Mouse (Mus musculus) hindbrain, embryonic 13.5 days (tissue): ENCODE data around the gene Cbl. TPM values are rescaled to one million over a fixed set of nuclear protein-coding genes. Genes with fewer than 3 reads are reported as not detected.

Source experiments
- ATAC-seq: fragments of 200-750 bp; cut with Nextera tagmentation; 2 replicates; pipeline ENCODE4 v1.8.0; 2017; ENCODE audit warnings: moderate TSS enrichment; ENCODE audit not compliant: low FRiP score
- H3K27ac ChIP-seq: fragments of 300-500 bp; sonication (generic); 2 replicates; pipeline ENCODE4 v1.5.1; 2015; ENCODE audit warnings: inconsistent platforms, mild to moderate bottlenecking, moderate library complexity
- H3K27me3 ChIP-seq: fragments of 300-500 bp; sonication (generic); 2 replicates; pipeline ENCODE4 v1.6.1; 2015; ENCODE audit warnings: mild to moderate bottlenecking, inconsistent platforms
- H3K36me3 ChIP-seq: fragments of 300-500 bp; sonication (generic); 2 replicates; pipeline ENCODE4 v1.6.1; 2015; ENCODE audit warnings: mild to moderate bottlenecking, inconsistent platforms
- H3K4me1 ChIP-seq: fragments of 300-500 bp; sonication (generic); replicated peaks from 2 replicates; pipeline ENCODE4 v1.6.1; 2015; ENCODE audit warnings: inconsistent platforms
- H3K4me2 ChIP-seq: fragments of 300-500 bp; sonication (generic); 2 replicates; pipeline ENCODE4 v1.6.1; 2015; ENCODE audit warnings: inconsistent platforms, mild to moderate bottlenecking, moderate library complexity
- H3K4me3 ChIP-seq: fragments of 300-500 bp; sonication (generic); 2 replicates; pipeline ENCODE4 v1.5.1; 2015; ENCODE audit warnings: mild to moderate bottlenecking, inconsistent platforms
- H3K9ac ChIP-seq: fragments of 300-500 bp; sonication (generic); 2 replicates; pipeline ENCODE4 v1.6.1; 2015; ENCODE audit warnings: mild to moderate bottlenecking, inconsistent platforms
- H3K9me3 ChIP-seq: fragments of 300-500 bp; sonication (generic); 2 replicates; pipeline ENCODE4 v1.6.1; 2016; ENCODE audit warnings: inconsistent platforms
- WGBS: fragments of 180-500 bp; shearing (Covaris S2); methylation state at CpG from one replicate; pipeline ENCODE4 v1.1.7; 2015; 5-methylcytosine and 5-hydroxymethylcytosine counted together
- polyA plus RNA-seq: library from polyadenylated mRNA; unstranded; fragments of >200 nt; fragmentation: Nextera tagmentation; extraction: Ambion mirVana; gene quantifications from 2 replicates; pipeline ENCODE4 v1.2.1, GENCODE M21; 2015

Gene Cbl
- polyA plus RNA-seq, 1 experiment from 2014 or later: 24.4 TPM

- Histone ChIP-seq H3K4me1 (peaks cover 8% of the 10 kb centered on the region), H3K27ac (no peak overlapping the region), H3K27me3 (no peaks in the 10 kb centered on the region), H3K9me3 (no peaks in the 10 kb centered on the region), H3K9ac (no peak overlapping the region), H3K4me3 (no peak overlapping the region), H3K4me2 (no peak overlapping the region), H3K36me3 (no peaks in the 10 kb centered on the region)
- no peak for ATAC-seq
- 82% methylated on average over 4 of the region's 4 CpGs for WGBS
These were observed 3.3 kb upstream of the Cbl start for GRCm38 (mm10) chr9:44237128-44237527.

GRCm38 (mm10) chr9:44236601-44237000, 2.8 kb upstream of the Cbl start:
- Histone ChIP-seq H3K36me3 (no peaks in the 10 kb centered on the region), H3K9me3 (no peaks in the 10 kb centered on the region), H3K27ac (no peak overlapping the region), H3K4me2 (no peak overlapping the region), H3K9ac (no peak overlapping the region), H3K4me3 (no peak overlapping the region), H3K4me1 (peaks cover 13% of the 10 kb centered on the region), H3K27me3 (no peaks in the 10 kb centered on the region)
- 52% methylated on average over 4 of the region's 4 CpGs for WGBS
- no peak for ATAC-seq

- Histone ChIP-seq H3K36me3 (no peaks in the 10 kb centered on the region), H3K9ac (0 out of 2 replicates have a peak overlapping the region, but pooled peaks have one; percentile 24), H3K27ac (peak overlapping the region; percentile 97; the same call in 1 of the 2 replicates), H3K4me2 (peak overlapping the region; percentile 52), H3K4me3 (peak overlapping the region; percentile 67), H3K9me3 (no peaks in the 10 kb centered on the region), H3K4me1 (peaks cover 24% of the 10 kb centered on the region), H3K27me3 (no peaks in the 10 kb centered on the region)
- 26% methylated on average over 19 of the region's 19 CpGs for WGBS
- ATAC-seq: peak; percentile 55
These were observed 904 bp upstream of the Cbl start for GRCm38 (mm10) chr9:44234479-44235427.

GRCm38 (mm10) chr9:44233021-44233801, 638 bp downstream of the Cbl start:
- peak; percentile 85 for ATAC-seq
- H3K4me3 ChIP-seq: peak overlapping the region; percentile 67
- H3K27ac ChIP-seq: peak overlapping the region; percentile 97
- H3K9me3 ChIP-seq: no peaks in the 10 kb centered on the region
- no peaks in the 10 kb centered on the region for H3K36me3 ChIP-seq
- H3K27me3 ChIP-seq: no peaks in the 10 kb centered on the region
- H3K4me1 ChIP-seq: peaks cover 28% of the 10 kb centered on the region
- peak overlapping the region; percentile 80 for H3K4me2 ChIP-seq
- WGBS: under 1% methylated on average over 40 of the region's 40 CpGs
- H3K9ac ChIP-seq: peak overlapping the region; percentile 84

- H3K4me3 ChIP-seq: peak overlapping the region; percentile 67
These were observed 2.2 kb downstream of the Cbl start for GRCm38 (mm10) chr9:44231609-44232008.

GRCm38 (mm10) chr9:44225993-44226392, 7.9 kb downstream of the Cbl start:
- no peak for ATAC-seq
- H3K9ac ChIP-seq: 0 out of 2 replicates have a peak overlapping the region, but pooled peaks have one; percentile 8

More at GRCm38 (mm10) chr9:44231609-44232008, 2.2 kb downstream of the Cbl start:
- Histone ChIP-seq H3K27me3 (no peaks in the 10 kb centered on the region), H3K9me3 (no peaks in the 10 kb centered on the region), H3K36me3 (no peaks in the 10 kb centered on the region), H3K27ac (no peak overlapping the region), H3K4me1 (peaks cover 28% of the 10 kb centered on the region), H3K4me2 (peak overlapping the region; percentile 80), H3K9ac (peak overlapping the region; percentile 84; the same call in 1 of the 2 replicates)
- ATAC-seq: no peak

GRCm38 (mm10) chr9:44213538-44213937, 20.3 kb downstream of the Cbl start:
- Histone ChIP-seq H3K4me1 (no peaks in the 10 kb centered on the region), H3K4me2 (no peak overlapping the region), H3K27ac (no peak overlapping the region), H3K36me3 (peaks cover 12% of the 10 kb centered on the region), H3K9ac (no peak overlapping the region), H3K4me3 (no peak overlapping the region), H3K9me3 (no peaks in the 10 kb centered on the region), H3K27me3 (no peaks in the 10 kb centered on the region)
- WGBS: 99% methylated on average over 14 of the region's 14 CpGs
- no peak for ATAC-seq

More at GRCm38 (mm10) chr9:44225993-44226392, 7.9 kb downstream of the Cbl start:
- no peaks in the 10 kb centered on the region for H3K27me3 ChIP-seq
- no peak overlapping the region for H3K4me2 ChIP-seq
- no peaks in the 10 kb centered on the region for H3K9me3 ChIP-seq
- H3K4me1 ChIP-seq: peaks cover 15% of the 10 kb centered on the region
- H3K4me3 ChIP-seq: no peak overlapping the region
- 60% methylated on average over 6 of the region's 6 CpGs for WGBS
- no peaks in the 10 kb centered on the region for H3K36me3 ChIP-seq
- no peak overlapping the region for H3K27ac ChIP-seq

- Histone ChIP-seq H3K9ac (no peak overlapping the region), H3K4me2 (no peak overlapping the region), H3K9me3 (no peaks in the 10 kb centered on the region), H3K36me3 (peaks cover 12% of the 10 kb centered on the region), H3K4me3 (no peak overlapping the region), H3K27ac (no peak overlapping the region), H3K4me1 (no peaks in the 10 kb centered on the region), H3K27me3 (no peaks in the 10 kb centered on the region)
- WGBS: 97% methylated on average over 4 of the region's 4 CpGs
- no peak for ATAC-seq
These were observed 21.4 kb downstream of the Cbl start for GRCm38 (mm10) chr9:44212406-44212805.

- Histone ChIP-seq H3K27me3 (no peaks in the 10 kb centered on the region), H3K27ac (no peak overlapping the region), H3K9ac (no peak overlapping the region), H3K4me3 (no peak overlapping the region), H3K9me3 (no peaks in the 10 kb centered on the region), H3K4me1 (no peaks in the 10 kb centered on the region), H3K36me3 (peaks cover 12% of the 10 kb centered on the region), H3K4me2 (no peak overlapping the region)
- WGBS: 95% methylated on average over 4 of the region's 4 CpGs
- ATAC-seq: no peak
These were observed 24.4 kb downstream of the Cbl start for GRCm38 (mm10) chr9:44209416-44209815.

- no peak for ATAC-seq
- Histone ChIP-seq H3K27me3 (no peaks in the 10 kb centered on the region), H3K9ac (no peak overlapping the region), H3K4me1 (no peaks in the 10 kb centered on the region), H3K36me3 (peaks cover 10% of the 10 kb centered on the region), H3K27ac (no peak overlapping the region), H3K4me2 (no peak overlapping the region), H3K4me3 (no peak overlapping the region), H3K9me3 (no peaks in the 10 kb centered on the region)
- WGBS: 96% methylated on average over 2 of the region's 2 CpGs
These were observed 26.0 kb downstream of the Cbl start for GRCm38 (mm10) chr9:44207840-44208239.

GRCm38 (mm10) chr9:44200458-44200857, 33.4 kb downstream of the Cbl start:
- H3K27me3 ChIP-seq: no peaks in the 10 kb centered on the region
- no peak overlapping the region for H3K9ac ChIP-seq
- H3K9me3 ChIP-seq: no peaks in the 10 kb centered on the region
- no peak overlapping the region for H3K4me2 ChIP-seq
- H3K4me3 ChIP-seq: no peak overlapping the region
- no peak overlapping the region for H3K27ac ChIP-seq
- no peak for ATAC-seq
- WGBS: 76% methylated on average over 3 of the region's 3 CpGs
- H3K36me3 ChIP-seq: peaks cover 35% of the 10 kb centered on the region
- H3K4me1 ChIP-seq: no peaks in the 10 kb centered on the region

- H3K9ac ChIP-seq: no peak overlapping the region
- H3K4me3 ChIP-seq: no peak overlapping the region
- ATAC-seq: no peak
- peaks cover 35% of the 10 kb centered on the region for H3K36me3 ChIP-seq
- no peak overlapping the region for H3K27ac ChIP-seq
- H3K9me3 ChIP-seq: no peaks in the 10 kb centered on the region
- no peaks in the 10 kb centered on the region for H3K27me3 ChIP-seq
- no peak overlapping the region for H3K4me2 ChIP-seq
- H3K4me1 ChIP-seq: no peaks in the 10 kb centered on the region
These were observed 34.3 kb downstream of the Cbl start for GRCm38 (mm10) chr9:44199580-44199979.
